Mouse (Mus musculus) olfactory bulb, adult 2 months (tissue): ENCODE results near the gene Prrx2.

Source experiments
- CTCF ChIP-seq: fragments of 200-500 bp; IDR thresholded peaks from 2 replicates; pipeline ENCODE4 v1.5.1; 2012; ENCODE audit warnings: low read depth, mild to moderate bottlenecking, low read length, moderate library complexity; ENCODE audit not compliant: insufficient read depth
- POLR2A ChIP-seq: fragments of 200-500 bp; IDR thresholded peaks from 2 replicates; pipeline ENCODE4 v1.6.1; 2012; ENCODE audit warnings: mild to moderate bottlenecking, low read depth, low read length, moderate library complexity; ENCODE audit not compliant: insufficient read depth

DNA sequence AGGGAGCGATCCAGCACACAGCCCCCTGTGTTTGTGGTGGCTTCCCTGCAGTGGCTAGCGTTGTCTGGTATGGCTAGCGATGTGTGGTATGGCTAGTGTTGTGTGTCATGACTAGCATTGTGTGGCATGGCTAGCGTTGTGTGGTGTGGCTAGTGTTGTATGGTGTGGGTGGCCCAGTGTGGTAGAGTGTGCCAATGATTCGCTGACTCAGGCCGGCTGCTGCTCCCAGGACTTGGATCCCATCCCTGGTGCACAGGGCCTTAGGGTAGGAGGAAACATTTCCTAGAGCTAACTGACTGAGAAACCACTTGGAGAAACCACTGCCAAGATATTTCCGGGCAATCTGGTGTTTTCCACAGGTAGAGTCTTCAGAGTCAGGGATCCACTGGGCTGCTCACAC, 82.9 kb downstream of the Prrx2 start:
- no peak for TF ChIP-seq POLR2A
- no peak for TF ChIP-seq CTCF
